Mouse (Mus musculus) forebrain, embryonic 12.5 days (tissue): ENCODE data around the gene BC024978. TPM values are rescaled to one million over a fixed set of nuclear protein-coding genes. Genes with fewer than 3 reads are reported as not detected.
"Not testable (repeated sequence)": the region's sequence is repeated elsewhere in the genome, so short reads cannot be mapped to it uniquely, and the experiment has no call there.

Experiments
- ATAC-seq: fragments of 200-750 bp; cut with Nextera tagmentation; 2 replicates; pipeline ENCODE4 v1.8.0; 2017; ENCODE audit warnings: moderate TSS enrichment; ENCODE audit not compliant: low FRiP score
- H3K27ac ChIP-seq: fragments of 300-500 bp; sonication (generic); 2 replicates; pipeline ENCODE4 v1.5.1; 2016; ENCODE audit warnings: mild to moderate bottlenecking
- H3K27me3 ChIP-seq: fragments of 300-500 bp; sonication (generic); 2 replicates; pipeline ENCODE4 v1.6.1; 2016; ENCODE audit warnings: mild to moderate bottlenecking
- H3K36me3 ChIP-seq: fragments of 300-500 bp; sonication (generic); replicated peaks from 2 replicates; pipeline ENCODE4 v1.6.1; 2016; ENCODE audit warnings: mild to moderate bottlenecking
- H3K4me1 ChIP-seq: fragments of 300-500 bp; sonication (generic); 2 replicates; pipeline ENCODE4 v1.6.1; 2016
- H3K4me2 ChIP-seq: fragments of 300-500 bp; sonication (generic); 2 replicates; pipeline ENCODE4 v1.6.1; 2016; ENCODE audit warnings: mild to moderate bottlenecking, moderate library complexity
- H3K4me3 ChIP-seq: fragments of 300-500 bp; sonication (generic); replicated peaks from 2 replicates; pipeline ENCODE4 v1.5.1; 2016; ENCODE audit warnings: mild to moderate bottlenecking
- H3K9ac ChIP-seq: fragments of 300-500 bp; sonication (generic); 2 replicates; pipeline ENCODE4 v1.6.1; 2016; ENCODE audit warnings: mild to moderate bottlenecking
- H3K9me3 ChIP-seq: fragments of 300-500 bp; sonication (generic); 2 replicates; pipeline ENCODE4 v1.6.1; 2016
- WGBS: fragments of 180-500 bp; shearing (Covaris S2); methylation state at CpG from one replicate; pipeline ENCODE4 v1.1.7; 2016; 5-methylcytosine and 5-hydroxymethylcytosine counted together
- polyA plus RNA-seq: library from polyadenylated mRNA; unstranded; fragments of >200 nt; fragmentation: Nextera tagmentation; extraction: Ambion mirVana; gene quantifications from 2 replicates; pipeline ENCODE4 v1.2.1, GENCODE M21; 2016

BC024978 gene
- polyA plus RNA-seq, 1 experiment from 2014 or later = 3.9 TPM

DNA sequence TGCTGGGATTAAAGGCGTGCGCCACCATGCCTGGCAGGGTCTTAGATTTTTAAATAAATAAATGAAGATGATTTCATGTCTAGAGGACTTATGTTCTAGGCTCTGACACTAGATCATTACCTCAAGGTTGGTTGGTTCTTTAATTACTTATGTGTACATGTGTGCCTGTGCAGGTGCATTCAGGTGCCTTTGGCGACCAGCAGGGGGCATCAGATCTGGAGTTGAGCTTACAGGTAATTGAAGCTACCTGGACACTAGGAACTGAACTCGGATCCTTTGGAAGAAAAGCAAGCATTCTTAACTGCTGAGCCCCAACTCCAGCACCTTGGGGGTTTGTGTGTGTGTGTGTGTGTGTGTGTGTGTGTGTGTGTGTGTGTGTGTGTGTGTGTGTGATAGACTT is 35.2 kb downstream of the BC024978 start:
- Histone ChIP-seq H3K4me2 (no peak overlapping the region), H3K9me3 (no peaks in the 10 kb centered on the region), H3K4me1 (peaks cover 39% of the 10 kb centered on the region), H3K4me3 (no peak overlapping the region), H3K36me3 (no peaks in the 10 kb centered on the region), H3K27me3 (no peaks in the 10 kb centered on the region), H3K27ac (no peak overlapping the region), H3K9ac (no peak overlapping the region)
- 76% methylated on average over 4 of the region's 4 CpGs for WGBS
- no peak for ATAC-seq

DNA sequence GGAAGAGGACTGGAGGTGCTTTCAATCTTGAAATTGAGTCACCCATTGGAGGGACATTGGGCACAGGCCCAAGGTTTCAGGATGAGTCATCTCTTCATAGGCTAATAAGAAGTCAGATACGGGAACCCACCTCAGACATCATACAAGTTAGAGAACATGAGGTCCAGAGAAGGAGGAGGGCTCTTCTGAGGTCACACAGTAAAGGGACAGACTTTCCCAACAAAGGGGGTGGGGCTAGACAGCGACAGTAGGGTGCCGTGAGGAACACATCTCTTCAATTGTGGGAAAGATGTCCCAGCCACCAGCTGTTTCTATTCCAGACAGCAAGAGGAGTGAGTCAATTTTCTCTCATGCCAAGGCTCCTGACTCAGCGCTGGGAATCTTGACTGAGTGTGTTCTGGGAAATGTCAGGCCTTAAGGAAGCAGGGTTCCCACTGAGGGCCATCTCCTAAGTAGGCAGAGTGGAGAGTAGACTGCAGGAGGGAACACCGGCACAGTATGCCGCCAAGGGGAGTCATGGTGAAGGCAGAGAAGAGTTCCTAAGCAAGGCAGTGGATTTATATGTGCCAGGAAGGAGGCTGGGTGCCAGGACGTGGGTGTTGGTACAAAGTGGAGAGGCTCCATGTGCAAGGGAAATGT is 36.2 kb downstream of the BC024978 start:
- no peaks in the 10 kb centered on the region for H3K27me3 ChIP-seq
- H3K4me1 ChIP-seq = peaks cover 28% of the 10 kb centered on the region
- H3K4me2 ChIP-seq = no peak overlapping the region
- 80% methylated on average over 7 of the region's 7 CpGs for WGBS
- H3K27ac ChIP-seq = 0 out of 2 replicates have a peak overlapping the region, but pooled peaks have one; percentile 86
- no peaks in the 10 kb centered on the region for H3K9me3 ChIP-seq
- no peak overlapping the region for H3K9ac ChIP-seq
- ATAC-seq = no peak
- H3K4me3 ChIP-seq = no peak overlapping the region
- H3K36me3 ChIP-seq = no peaks in the 10 kb centered on the region

DNA sequence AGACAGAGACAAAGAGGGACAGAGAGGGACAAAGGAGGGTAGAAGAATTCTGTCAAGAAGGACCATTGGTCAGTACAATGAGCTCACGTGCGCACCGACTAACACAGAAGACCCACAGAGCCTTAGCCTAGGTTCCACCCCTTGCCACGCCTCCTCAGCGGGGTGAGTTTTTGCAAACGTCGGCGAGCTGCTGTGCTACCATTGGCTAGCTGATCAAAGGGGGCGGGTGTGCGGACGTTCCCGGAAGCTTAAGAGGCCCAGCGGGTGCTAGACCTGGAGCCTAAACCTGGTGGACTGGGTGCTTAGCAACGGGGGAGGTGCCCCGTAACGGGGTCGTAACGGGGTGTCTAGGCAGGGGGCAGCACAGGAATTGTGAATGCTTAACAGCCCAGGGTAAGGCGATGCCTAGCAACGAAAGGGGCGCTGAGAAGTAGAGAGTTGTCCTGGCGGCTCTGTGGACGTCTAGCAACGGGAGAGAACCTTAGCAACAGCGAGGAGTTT is 37.2 kb downstream of the BC024978 start, which contains the start of gene Coq8b:
TSS of gene Coq8b (plus strand) at position 243 of the 501 bp plus-strand sequence.
- H3K4me3 ChIP-seq = peak within 1 kb of the TSS; percentile 54
- 0 out of 2 replicates have a peak, but pooled peaks cover 8% of the 10 kb centered on the region for H3K36me3 ChIP-seq
- peak; percentile 94 for ATAC-seq
- peaks cover 18% of the 10 kb centered on the region for H3K4me1 ChIP-seq
- H3K9me3 ChIP-seq = no peaks in the 10 kb centered on the region
- WGBS = under 1% methylated on average over 25 of the region's 25 CpGs
- H3K9ac ChIP-seq = peak within 1 kb of the TSS; percentile 38
- H3K4me2 ChIP-seq = peak within 1 kb of the TSS; percentile 58
- peak within 1 kb of the TSS; percentile 86 for H3K27ac ChIP-seq
- no peaks in the 10 kb centered on the region for H3K27me3 ChIP-seq

DNA sequence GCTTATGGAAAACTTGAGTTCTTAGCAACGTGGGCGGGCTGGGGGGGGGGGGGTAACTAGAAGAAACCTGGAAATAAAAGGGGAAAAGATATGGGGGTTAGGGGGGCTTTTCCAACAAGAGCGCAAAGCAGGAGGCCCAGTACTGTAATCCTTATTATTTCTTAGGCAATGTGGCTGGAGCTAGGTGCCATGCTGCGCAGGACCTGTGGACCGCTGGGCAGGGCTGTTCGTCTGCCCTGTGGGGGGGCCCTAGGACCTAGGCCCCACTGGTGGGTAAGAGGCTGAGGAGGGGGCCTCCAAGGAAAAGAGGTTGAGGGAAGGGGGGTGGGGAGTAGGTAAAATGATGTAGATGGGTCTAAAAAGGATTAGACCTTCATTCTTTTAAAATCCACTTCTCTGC is 37.7 kb downstream of the BC024978 start:
- H3K4me2 ChIP-seq = peak overlapping the region; percentile 58
- peak; percentile 28 for ATAC-seq
- peaks cover 18% of the 10 kb centered on the region for H3K4me1 ChIP-seq
- 0 out of 2 replicates have a peak, but pooled peaks cover 10% of the 10 kb centered on the region for H3K36me3 ChIP-seq
- H3K9ac ChIP-seq = peak overlapping the region; percentile 38
- no peaks in the 10 kb centered on the region for H3K9me3 ChIP-seq
- WGBS = 0% methylated on average over 6 of the region's 6 CpGs
- peak overlapping the region; percentile 79 for H3K27ac ChIP-seq
- H3K27me3 ChIP-seq = no peaks in the 10 kb centered on the region
- H3K4me3 ChIP-seq = peak overlapping the region; percentile 54

DNA sequence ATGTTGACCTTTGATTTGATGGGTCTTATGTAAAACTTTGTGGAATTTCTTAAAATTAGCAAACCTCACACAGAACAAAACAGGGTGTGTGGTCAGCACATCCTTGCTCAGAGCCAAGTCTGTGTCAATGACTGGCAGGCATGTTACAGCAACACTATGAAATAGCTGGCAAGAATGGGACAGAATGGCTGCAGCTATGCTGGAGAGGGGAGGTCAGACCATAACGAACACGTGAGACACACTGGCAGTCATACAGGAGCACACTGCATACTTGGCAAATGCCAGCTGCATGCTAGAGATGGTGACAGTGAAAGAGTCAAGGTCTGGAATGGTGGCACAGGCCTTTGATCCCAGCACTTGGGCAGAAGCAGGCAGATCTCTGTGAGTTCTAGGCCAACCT is 40.1 kb downstream of the BC024978 start:
- H3K4me3 ChIP-seq = no peak overlapping the region
- no peak overlapping the region for H3K9ac ChIP-seq
- H3K4me1 ChIP-seq = peaks cover 13% of the 10 kb centered on the region
- no peaks in the 10 kb centered on the region for H3K9me3 ChIP-seq
- H3K27ac ChIP-seq = no peak overlapping the region
- H3K4me2 ChIP-seq = no peak overlapping the region
- H3K27me3 ChIP-seq = no peaks in the 10 kb centered on the region
- 95% methylated on average over 2 of the region's 2 CpGs for WGBS
- peaks cover 20% of the 10 kb centered on the region; the same call in 1 of the 2 replicates for H3K36me3 ChIP-seq
- no peak for ATAC-seq

DNA sequence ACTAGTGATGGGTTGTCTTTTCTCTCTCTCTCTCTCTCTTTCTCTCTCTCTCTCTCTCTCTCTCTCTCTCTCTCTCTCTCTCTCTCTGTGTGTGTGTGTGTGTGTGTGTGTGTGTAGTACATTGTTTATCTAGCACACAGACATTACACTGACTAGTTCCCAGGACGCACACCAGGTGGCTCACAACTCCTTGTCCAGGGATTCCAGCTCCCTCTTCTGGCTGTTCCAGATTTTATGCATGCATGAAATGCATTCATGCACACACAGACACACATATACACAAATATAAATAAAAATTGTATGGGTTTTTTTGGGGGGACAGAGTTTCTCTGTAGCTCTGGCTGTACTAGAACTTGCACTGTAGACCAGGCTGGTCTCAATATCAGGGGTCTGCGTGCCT is 41.9 kb downstream of the BC024978 start:
- Histone ChIP-seq H3K4me3 (no peak overlapping the region), H3K9me3 (no peaks in the 10 kb centered on the region), H3K9ac (no peak overlapping the region), H3K27ac (no peak overlapping the region), H3K27me3 (no peaks in the 10 kb centered on the region), H3K4me1 (peaks cover 11% of the 10 kb centered on the region), H3K36me3 (peaks cover 33% of the 10 kb centered on the region), H3K4me2 (no peak overlapping the region)
- WGBS = 81% methylated on average over 2 of the region's 2 CpGs
- ATAC-seq = no peak

DNA sequence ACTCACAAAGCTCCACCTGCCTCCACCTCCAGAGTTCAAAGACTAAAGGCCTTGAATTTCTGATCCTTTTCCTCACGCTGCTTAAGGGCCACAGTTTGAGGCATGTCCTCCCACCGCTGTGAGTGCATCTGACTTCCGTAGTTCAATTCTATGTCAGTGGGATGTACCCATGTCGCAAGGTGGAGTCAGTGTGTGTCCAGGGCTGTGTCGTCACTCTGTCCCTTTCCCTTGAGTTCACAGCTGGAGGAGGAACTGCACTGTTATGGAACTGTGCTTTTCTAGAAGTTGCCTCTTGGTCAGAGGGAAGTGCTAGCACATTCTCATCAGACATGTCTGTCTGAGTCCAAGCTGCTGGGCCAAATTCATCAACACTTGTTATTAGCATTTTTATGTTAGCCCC is 43.0 kb downstream of the BC024978 start:
- Histone ChIP-seq H3K27me3 (no peaks in the 10 kb centered on the region), H3K9me3 (no peaks in the 10 kb centered on the region), H3K4me3 (no peak overlapping the region), H3K9ac (no peak overlapping the region), H3K4me1 (peaks cover 7% of the 10 kb centered on the region), H3K36me3 (peaks cover 42% of the 10 kb centered on the region), H3K27ac (no peak overlapping the region), H3K4me2 (no peak overlapping the region)
- WGBS = 88% methylated on average over 5 of the region's 5 CpGs
- ATAC-seq = no peak

DNA sequence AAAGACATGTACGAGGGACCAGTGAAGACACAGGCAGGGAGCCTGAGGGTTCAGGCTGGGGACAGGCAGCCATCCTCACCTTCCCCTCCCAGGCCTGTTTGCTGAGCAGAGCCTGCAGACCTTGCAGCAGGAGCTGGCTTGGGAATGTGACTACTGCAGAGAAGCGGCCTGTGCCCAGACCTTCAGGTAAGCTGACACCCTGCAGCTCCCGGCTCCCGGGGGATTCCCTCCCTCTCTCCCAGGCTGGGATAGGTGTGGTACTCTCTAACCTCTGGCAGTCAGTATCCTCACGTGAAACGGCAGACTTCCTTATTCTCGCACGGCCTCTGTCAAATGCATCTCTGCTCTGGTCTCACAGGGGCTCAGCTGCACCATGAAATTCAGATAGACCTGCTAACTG is 47.6 kb downstream of the BC024978 start:
- Histone ChIP-seq H3K36me3 (peaks cover 60% of the 10 kb centered on the region), H3K27me3 (no peaks in the 10 kb centered on the region), H3K9ac (no peak overlapping the region), H3K9me3 (no peaks in the 10 kb centered on the region), H3K27ac (no peak overlapping the region), H3K4me2 (no peak overlapping the region), H3K4me3 (no peak overlapping the region), H3K4me1 (no peaks in the 10 kb centered on the region)
- ATAC-seq = no peak
- WGBS = 73% methylated on average over 8 of the region's 8 CpGs

DNA sequence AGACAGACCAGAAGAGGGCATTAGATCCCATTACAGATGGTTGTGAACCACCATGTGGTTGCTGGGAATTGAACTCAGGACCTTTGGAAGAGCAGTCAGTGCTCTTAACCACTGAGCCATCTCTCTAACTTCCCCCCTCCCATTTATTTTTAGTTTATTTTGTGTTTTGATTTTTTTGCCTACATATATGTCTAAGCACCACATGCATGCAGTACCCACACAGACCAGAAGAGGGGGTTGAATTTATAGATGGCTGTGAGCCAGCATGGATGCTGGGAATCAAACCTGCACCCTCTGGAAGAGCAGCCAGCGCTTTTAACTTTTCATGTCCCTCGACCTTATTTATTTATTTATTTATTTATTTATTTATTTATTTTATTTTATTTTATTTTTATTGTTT is 48.5 kb downstream of the BC024978 start:
- not testable (repeated sequence) for H3K4me2 ChIP-seq, H3K27me3 ChIP-seq, ATAC-seq, H3K9ac ChIP-seq, H3K4me1 ChIP-seq, H3K27ac ChIP-seq, H3K4me3 ChIP-seq, H3K9me3 ChIP-seq
- peaks cover 60% of the 10 kb centered on the region for H3K36me3 ChIP-seq
- WGBS = 81% methylated on average over 2 of the region's 2 CpGs

DNA sequence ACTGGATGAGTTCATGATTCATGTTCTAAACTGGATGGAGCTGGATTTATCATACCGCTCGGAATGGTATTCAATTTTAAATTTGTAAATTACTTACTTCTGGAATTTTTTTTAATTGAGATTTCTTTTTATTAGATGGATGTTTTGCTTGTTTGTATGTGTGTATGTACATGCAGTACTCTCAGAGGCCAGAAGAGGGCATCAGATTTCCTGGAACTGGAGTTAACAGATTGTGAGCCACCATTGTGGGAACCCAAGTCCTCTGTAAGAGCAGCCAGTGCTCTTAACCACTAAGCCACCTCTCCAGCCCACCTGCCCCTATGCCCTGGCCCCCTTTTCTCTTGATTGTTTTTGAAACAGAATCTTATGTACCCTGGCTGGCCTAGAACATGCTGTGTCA is 53.6 kb downstream of the BC024978 start:
- Histone ChIP-seq H3K4me1 (no peaks in the 10 kb centered on the region), H3K36me3 (peaks cover 43% of the 10 kb centered on the region), H3K9ac (no peak overlapping the region), H3K27me3 (no peaks in the 10 kb centered on the region), H3K27ac (no peak overlapping the region), H3K9me3 (no peaks in the 10 kb centered on the region), H3K4me3 (no peak overlapping the region), H3K4me2 (no peak overlapping the region)
- no peak for ATAC-seq
- WGBS = 86% methylated on average over 2 of the region's 2 CpGs

DNA sequence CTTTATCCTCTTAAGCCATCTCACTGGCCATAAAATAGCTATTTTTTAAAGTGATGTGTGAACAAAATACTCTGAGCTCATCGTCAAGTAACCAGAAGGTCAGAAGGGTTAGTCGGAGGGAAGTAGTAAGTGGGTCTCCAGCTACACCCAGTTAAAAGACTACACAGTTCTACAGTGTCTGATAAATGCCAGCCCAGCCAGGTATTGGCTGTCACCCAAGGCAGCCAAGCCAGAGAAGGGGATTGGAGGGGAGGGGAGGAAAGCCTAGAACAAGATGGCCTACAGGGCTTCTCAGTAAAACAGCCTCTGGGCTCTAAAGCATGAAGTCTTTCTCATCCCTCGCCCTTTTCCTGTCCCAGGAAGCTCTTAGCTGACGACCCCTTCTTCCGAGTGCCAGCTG is 54.3 kb downstream of the BC024978 start:
- Histone ChIP-seq H3K27me3 (no peaks in the 10 kb centered on the region), H3K9me3 (no peaks in the 10 kb centered on the region), H3K4me3 (no peak overlapping the region), H3K4me1 (no peaks in the 10 kb centered on the region), H3K36me3 (peaks cover 39% of the 10 kb centered on the region), H3K9ac (no peak overlapping the region), H3K4me2 (no peak overlapping the region), H3K27ac (no peak overlapping the region)
- WGBS = 91% methylated on average over 5 of the region's 5 CpGs
- no peak for ATAC-seq

DNA sequence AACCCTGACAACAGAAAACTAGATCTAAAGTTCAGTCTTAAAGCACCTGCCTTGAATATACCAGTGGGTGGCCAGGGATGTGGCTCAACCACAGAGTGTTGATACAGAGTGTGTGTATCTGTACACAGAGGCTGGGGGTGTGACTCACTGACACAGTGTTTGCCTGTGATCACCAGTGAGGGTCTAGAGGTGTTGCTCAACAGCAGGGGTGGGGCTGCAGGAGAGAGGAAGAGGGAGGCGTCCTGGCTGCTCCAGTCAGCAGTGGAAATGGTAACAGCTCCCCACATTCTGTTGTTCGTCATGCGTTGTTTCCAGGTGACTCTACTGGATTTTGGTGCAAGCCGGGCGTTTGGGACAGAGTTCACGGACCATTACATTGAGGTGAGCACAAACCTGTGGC is 56.4 kb downstream of the BC024978 start:
- Histone ChIP-seq H3K4me1 (peaks cover 12% of the 10 kb centered on the region), H3K4me3 (no peak overlapping the region), H3K36me3 (peaks cover 26% of the 10 kb centered on the region), H3K27ac (no peak overlapping the region), H3K4me2 (no peak overlapping the region), H3K9ac (no peak overlapping the region), H3K9me3 (no peaks in the 10 kb centered on the region), H3K27me3 (no peaks in the 10 kb centered on the region)
- 93% methylated on average over 6 of the region's 6 CpGs for WGBS
- ATAC-seq = no peak

DNA sequence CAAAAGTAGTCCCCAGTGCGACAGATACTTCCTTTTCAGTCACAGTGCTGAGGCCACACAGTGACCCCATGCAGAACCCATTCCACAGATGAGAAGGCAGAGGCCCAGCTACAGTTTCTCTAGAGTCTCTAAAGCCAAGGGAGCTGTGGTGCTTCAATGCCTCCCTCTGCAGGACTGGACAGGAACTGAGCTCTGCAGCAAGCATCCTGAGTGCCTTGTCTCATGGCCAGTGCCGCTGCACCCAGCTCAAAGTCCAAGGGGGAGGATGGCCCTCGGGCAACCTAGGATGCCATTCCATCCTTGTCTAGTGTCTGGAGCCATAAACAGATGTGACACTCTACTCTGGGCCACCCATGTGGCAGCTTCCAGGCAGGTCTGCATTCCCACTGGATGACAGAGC is 60.1 kb downstream of the BC024978 start:
- WGBS = 85% methylated on average over 3 of the region's 3 CpGs
- Histone ChIP-seq H3K4me2 (no peak overlapping the region), H3K9ac (no peak overlapping the region), H3K4me3 (no peak overlapping the region), H3K36me3 (peaks cover 18% of the 10 kb centered on the region), H3K27ac (no peak overlapping the region), H3K4me1 (peaks cover 42% of the 10 kb centered on the region), H3K27me3 (no peaks in the 10 kb centered on the region), H3K9me3 (no peaks in the 10 kb centered on the region)
- no peak for ATAC-seq
